Mouse (Mus musculus): ENCODE data around the gene Slc30a7. TPM values are rescaled to one million over a fixed set of nuclear protein-coding genes. Genes with fewer than 3 reads are reported as not detected.

The Slc30a7 gene
- polyA plus RNA-seq, 2 experiments: 34.3 to 39.8 TPM

GRCm38 (mm10) chr3:115992588-115992987 lies 14.6 kb downstream of the Slc30a7 start:
- H3K9ac ChIP-seq (ENCODE audit: low read depth, low read length, severe bottlenecking): no peak overlapping the region

GRCm38 (mm10) chr3:115992103-115992502 lies 15.1 kb downstream of the Slc30a7 start:
- DNase-seq (ENCODE audit: low spot score): no peak
- no peak overlapping the region for H3K4me2 ChIP-seq (replicated peaks; ENCODE audit: low read depth, low read length, severe bottlenecking)
- H3K9me3 ChIP-seq (ENCODE audit: control insufficient read depth, low read length): no peaks in the 10 kb centered on the region
- H3K36me3 ChIP-seq (ENCODE audit: control insufficient read depth, insufficient read depth, low read length): peaks cover 33% of the 10 kb centered on the region
- ATAC-seq (ENCODE audit: low FRiP score, low read depth): no peak
- H3K27ac ChIP-seq (replicated peaks; ENCODE audit: low read depth, low read length): no peak overlapping the region
- TF ChIP-seq POLR2A (IDR thresholded peaks at IDR 0.05; ENCODE audit: borderline replicate concordance, extremely low read depth, insufficient read depth, insufficient read length): no peak
- H3K9ac ChIP-seq (ENCODE audit: low read depth, low read length, severe bottlenecking): no peak overlapping the region
- H3K4me1 ChIP-seq (ENCODE audit: control insufficient read depth, insufficient read depth, low read length): no peaks in the 10 kb centered on the region
- 76% methylated on average over 4 of the region's 4 CpGs for whole genome bisulfite sequencing
- no peaks in the 10 kb centered on the region for H3K27me3 ChIP-seq (ENCODE audit: control insufficient read depth, insufficient read depth, low read length)
- H3K4me3 ChIP-seq (replicated peaks; ENCODE audit: low read length): no peak overlapping the region

More at GRCm38 (mm10) chr3:115992588-115992987, 14.6 kb downstream of the Slc30a7 start:
- H3K4me2 ChIP-seq (replicated peaks; ENCODE audit: low read depth, low read length, severe bottlenecking): no peak overlapping the region
- WGBS: 37% methylated on average over 4 of the region's 4 CpGs
- no peak overlapping the region for H3K27ac ChIP-seq (replicated peaks; ENCODE audit: low read depth, low read length)
- no peaks in the 10 kb centered on the region for H3K27me3 ChIP-seq (ENCODE audit: control insufficient read depth, insufficient read depth, low read length)
- ATAC-seq (ENCODE audit: low FRiP score, low read depth): no peak
- no peak overlapping the region for H3K4me3 ChIP-seq (replicated peaks; ENCODE audit: low read length)
- no peak for DNase-seq (ENCODE audit: low spot score)
- no peaks in the 10 kb centered on the region for H3K9me3 ChIP-seq (ENCODE audit: control insufficient read depth, low read length)
- H3K4me1 ChIP-seq (ENCODE audit: control insufficient read depth, insufficient read depth, low read length): no peaks in the 10 kb centered on the region
- H3K36me3 ChIP-seq (ENCODE audit: control insufficient read depth, insufficient read depth, low read length): peaks cover 32% of the 10 kb centered on the region
- no peak for TF ChIP-seq POLR2A (IDR thresholded peaks at IDR 0.05; ENCODE audit: borderline replicate concordance, extremely low read depth, insufficient read depth, insufficient read length)

- no peak for DNase-seq (ENCODE audit: low spot score)
- Histone ChIP-seq H3K9me3 (ENCODE audit: control insufficient read depth, low read length) (no peaks in the 10 kb centered on the region), H3K4me1 (ENCODE audit: control insufficient read depth, insufficient read depth, low read length) (no peaks in the 10 kb centered on the region), H3K36me3 (ENCODE audit: control insufficient read depth, insufficient read depth, low read length) (peaks cover 72% of the 10 kb centered on the region), H3K4me2 (replicated peaks; ENCODE audit: low read depth, low read length, severe bottlenecking) (no peak overlapping the region), H3K9ac (ENCODE audit: low read depth, low read length, severe bottlenecking) (no peak overlapping the region), H3K4me3 (replicated peaks; ENCODE audit: low read length) (no peak overlapping the region), H3K27me3 (ENCODE audit: control insufficient read depth, insufficient read depth, low read length) (no peaks in the 10 kb centered on the region), H3K27ac (replicated peaks; ENCODE audit: low read depth, low read length) (no peak overlapping the region)
- TF ChIP-seq POLR2A (IDR thresholded peaks at IDR 0.05; ENCODE audit: borderline replicate concordance, extremely low read depth, insufficient read depth, insufficient read length): no peak
- no peak for ATAC-seq (ENCODE audit: low FRiP score, low read depth)
- WGBS: 67% methylated on average over 9 of the region's 9 CpGs
Measured at GRCm38 (mm10) chr3:115985183-115985892, 21.9 kb downstream of the Slc30a7 start.

- peaks cover 68% of the 10 kb centered on the region for H3K36me3 ChIP-seq (ENCODE audit: control insufficient read depth, insufficient read depth, low read length)
- DNase-seq (ENCODE audit: low spot score) (no peak), ATAC-seq (ENCODE audit: low FRiP score, low read depth) (no peak)
- H3K4me3 ChIP-seq (replicated peaks; ENCODE audit: low read length): no peak overlapping the region
- TF ChIP-seq POLR2A (IDR thresholded peaks at IDR 0.05; ENCODE audit: borderline replicate concordance, extremely low read depth, insufficient read depth, insufficient read length): no peak
- H3K9ac ChIP-seq (ENCODE audit: low read depth, low read length, severe bottlenecking): no peak overlapping the region
- no peak overlapping the region for H3K4me2 ChIP-seq (replicated peaks; ENCODE audit: low read depth, low read length, severe bottlenecking)
- no peaks in the 10 kb centered on the region for H3K9me3 ChIP-seq (ENCODE audit: control insufficient read depth, low read length)
- H3K27me3 ChIP-seq (ENCODE audit: control insufficient read depth, insufficient read depth, low read length): no peaks in the 10 kb centered on the region
- 96% methylated on average over 9 of the region's 9 CpGs for WGBS
- no peaks in the 10 kb centered on the region for H3K4me1 ChIP-seq (ENCODE audit: control insufficient read depth, insufficient read depth, low read length)
- H3K27ac ChIP-seq (replicated peaks; ENCODE audit: low read depth, low read length): no peak overlapping the region
Measured at GRCm38 (mm10) chr3:115984653-115985052, 22.6 kb downstream of the Slc30a7 start.

- 96% methylated on average over 8 of the region's 8 CpGs for WGBS
- Histone ChIP-seq H3K4me3 (replicated peaks; ENCODE audit: low read length) (no peak overlapping the region), H3K4me2 (replicated peaks; ENCODE audit: low read depth, low read length, severe bottlenecking) (no peak overlapping the region), H3K36me3 (ENCODE audit: control insufficient read depth, insufficient read depth, low read length) (peaks cover 62% of the 10 kb centered on the region), H3K4me1 (ENCODE audit: control insufficient read depth, insufficient read depth, low read length) (no peaks in the 10 kb centered on the region), H3K9me3 (ENCODE audit: control insufficient read depth, low read length) (no peaks in the 10 kb centered on the region), H3K27me3 (ENCODE audit: control insufficient read depth, insufficient read depth, low read length) (no peaks in the 10 kb centered on the region), H3K9ac (ENCODE audit: low read depth, low read length, severe bottlenecking) (no peak overlapping the region), H3K27ac (replicated peaks; ENCODE audit: low read depth, low read length) (no peak overlapping the region)
- no peak for ATAC-seq (ENCODE audit: low FRiP score, low read depth)
- no peak for DNase-seq (ENCODE audit: low spot score)
- TF ChIP-seq POLR2A (IDR thresholded peaks at IDR 0.05; ENCODE audit: borderline replicate concordance, extremely low read depth, insufficient read depth, insufficient read length): no peak
Measured at GRCm38 (mm10) chr3:115983217-115983616, 24.0 kb downstream of the Slc30a7 start.

All from limb, embryonic 14.5 days (tissue).